ENCODE assay signal across 7 mouse cellular contexts in genomic region chr6:72439355-72440185, GRCm38 (mm10). TPM values are rescaled to one million over a fixed set of nuclear protein-coding genes. Genes with fewer than 3 reads are reported as not detected.
DNase-seq lines count a peak whose midpoint lies in the region; ATAC-seq lines count a peak whose summit lies in the region.

TSS of gene Mat2a (minus strand) at chr6:72439558.

- peak within 1 kb of the TSS; percentile 100 for H3K27ac ChIP-seq in embryonic facial prominence, embryonic 11.5 days (replicated peaks; ENCODE audit: low read depth, low read length)
- H3K27ac ChIP-seq in limb, embryonic 11.5 days (replicated peaks; ENCODE audit: low read depth, low read length), result peak within 1 kb of the TSS; percentile 96
- H3K27ac ChIP-seq in midbrain, embryonic 14.5 days (replicated peaks; ENCODE audit: low read depth, low read length), result peak within 1 kb of the TSS; percentile 98

- peak; percentile 89 for ATAC-seq in embryonic facial prominence, embryonic 11.5 days (replicated peaks; ENCODE audit: insufficient number of reproducible peaks, low FRiP score, low TSS enrichment, low read depth)
- ATAC-seq in granulocyte monocyte progenitor cell, adult 5-6 weeks (replicated peaks; ENCODE audit: poor library complexity, severe bottlenecking), result peak; percentile 76
- peak; percentile 88 for ATAC-seq in limb, embryonic 11.5 days (ENCODE audit: insufficient number of reproducible peaks, low FRiP score, low TSS enrichment, low read depth)
- peak; percentile 89 for ATAC-seq in midbrain, embryonic 14.5 days (ENCODE audit: low FRiP score, low TSS enrichment)

- H3K4me3 ChIP-seq in embryonic facial prominence, embryonic 11.5 days (ENCODE audit: low read depth, low read length), result peak within 1 kb of the TSS; percentile 99
- H3K4me3 ChIP-seq in limb, embryonic 11.5 days (ENCODE audit: low read depth, low read length), result peak within 1 kb of the TSS; percentile 98
- H3K4me3 ChIP-seq in midbrain, embryonic 14.5 days (replicated peaks; ENCODE audit: low read depth, low read length), result peak within 1 kb of the TSS; percentile 99

- WGBS in embryonic facial prominence, embryonic 11.5 days, result under 1% methylated on average over 74 of the region's 77 CpGs
- WGBS in limb, embryonic 11.5 days, result under 1% methylated on average over 77 of the region's 77 CpGs
- WGBS in midbrain, embryonic 14.5 days, result under 1% methylated on average over 77 of the region's 77 CpGs

- H3K9me3 ChIP-seq in embryonic facial prominence, embryonic 11.5 days (replicated peaks; ENCODE audit: control insufficient read depth, low read length), result no peaks in the 10 kb centered on the region
- no peaks in the 10 kb centered on the region for H3K9me3 ChIP-seq in limb, embryonic 11.5 days (ENCODE audit: control insufficient read depth, low read length)
- H3K9me3 ChIP-seq in midbrain, embryonic 14.5 days (ENCODE audit: control insufficient read depth, low read length), result no peaks in the 10 kb centered on the region

- H3K4me2 ChIP-seq in embryonic facial prominence, embryonic 11.5 days (ENCODE audit: low read depth, low read length), result peak within 1 kb of the TSS; percentile 72
- H3K4me2 ChIP-seq in limb, embryonic 11.5 days (ENCODE audit: low read depth, severe bottlenecking), result peak within 1 kb of the TSS; percentile 84
- peak within 1 kb of the TSS; percentile 88 for H3K4me2 ChIP-seq in midbrain, embryonic 14.5 days (ENCODE audit: low read length)

- 0 out of 2 replicates have a peak, but pooled peaks cover 2% of the 10 kb centered on the region for H3K4me1 ChIP-seq in embryonic facial prominence, embryonic 11.5 days (ENCODE audit: control insufficient read depth, insufficient read depth, low read length)
- H3K4me1 ChIP-seq in limb, embryonic 11.5 days (ENCODE audit: control insufficient read depth, insufficient read depth, low read length), result peaks cover 23% of the 10 kb centered on the region
- peaks cover 27% of the 10 kb centered on the region for H3K4me1 ChIP-seq in midbrain, embryonic 14.5 days (ENCODE audit: control insufficient read depth, insufficient read depth, low read length)

- peak; percentile 97 for DNase-seq in adrenal gland, postnatal 14 days
- peak; percentile 93 for DNase-seq in embryonic facial prominence, embryonic 11.5 days (ENCODE audit: low spot score)
- peak; percentile 97 for DNase-seq in kidney, adult 18-20 months
- DNase-seq in limb, embryonic 11.5 days (ENCODE audit: low spot score), result peak; percentile 95
- peak; percentile 97 for DNase-seq in midbrain, embryonic 14.5 days
- peak; percentile 89 to 93 for DNase-seq in spleen, adult 18-20 months

- peaks cover 12% of the 10 kb centered on the region; the same call in 1 of the 2 replicates for H3K36me3 ChIP-seq in embryonic facial prominence, embryonic 11.5 days (replicated peaks; ENCODE audit: control insufficient read depth, insufficient read depth, low read depth, low read length)
- H3K36me3 ChIP-seq in limb, embryonic 11.5 days (ENCODE audit: control insufficient read depth, insufficient read depth, low read length), result peaks cover 19% of the 10 kb centered on the region
- peaks cover 28% of the 10 kb centered on the region for H3K36me3 ChIP-seq in midbrain, embryonic 14.5 days (ENCODE audit: control insufficient read depth, insufficient read depth, low read length)

- H3K27me3 ChIP-seq in embryonic facial prominence, embryonic 11.5 days (ENCODE audit: control insufficient read depth, insufficient read depth, low read length), result no peaks in the 10 kb centered on the region
- no peaks in the 10 kb centered on the region for H3K27me3 ChIP-seq in limb, embryonic 11.5 days (ENCODE audit: control insufficient read depth, insufficient read depth, low read length)
- no peaks in the 10 kb centered on the region for H3K27me3 ChIP-seq in midbrain, embryonic 14.5 days (ENCODE audit: control insufficient read depth, insufficient read depth, low read length)

- peak within 1 kb of the TSS; percentile 100 for H3K9ac ChIP-seq in embryonic facial prominence, embryonic 11.5 days (replicated peaks; ENCODE audit: low read length)
- peak within 1 kb of the TSS; percentile 99 for H3K9ac ChIP-seq in limb, embryonic 11.5 days (ENCODE audit: low read length)
- H3K9ac ChIP-seq in midbrain, embryonic 14.5 days (replicated peaks; ENCODE audit: low read length), result peak within 1 kb of the TSS; percentile 100

RNA-seq across cellular contexts. Expression of gene Mat2a, which starts in this region (rescaled TPM):
- 257 TPM in 2 replicates for total RNA-seq in adrenal gland, postnatal 14 days (2021)
- 503 and 527 TPM in 2 replicates for polyA plus RNA-seq in embryonic facial prominence, embryonic 11.5 days (2014; fragmentation: Nextera tagmentation; extraction: Ambion mirVana)
- 387 and 444 TPM in 2 replicates for total RNA-seq in granulocyte monocyte progenitor cell, adult 5-6 weeks (2014; fragmentation: Nextera tagmentation)
- 211 and 247 TPM in 2 replicates for total RNA-seq in granulocyte monocyte progenitor cell, adult 5-6 weeks (2017)
- polyA plus RNA-seq in limb, embryonic 11.5 days (2014; fragmentation: Nextera tagmentation; extraction: Ambion mirVana), result 490 and 507 TPM in 2 replicates
- polyA plus RNA-seq in midbrain, embryonic 14.5 days (2014; fragmentation: Nextera tagmentation; extraction: Ambion mirVana), result 318 and 413 TPM in 2 replicates

Comparison
In these comparisons a context has a peak if more than half of its experiments do, and no peak if none do; other contexts are left out.
1. Peak in every context shown above with its lines: DNase-seq, ATAC-seq, H3K4me3 ChIP-seq and H3K27ac ChIP-seq.